Mouse (Mus musculus) testis, adult 2 months (tissue): ENCODE data around the gene Zfp637.

Experiments
- CTCF ChIP-seq: fragments of 200-500 bp; IDR thresholded peaks from 2 replicates; pipeline ENCODE4 v1.5.1; 2012; ENCODE audit warnings: low read depth, mild to moderate bottlenecking, inconsistent platforms, low read length, moderate library complexity; ENCODE audit not compliant: control insufficient read depth, insufficient read depth, insufficient replicate concordance
- POLR2A ChIP-seq: fragments of 200-500 bp; IDR thresholded peaks from 2 replicates; pipeline ENCODE4 v1.6.1; 2012; ENCODE audit warnings: low read depth, mild to moderate bottlenecking, inconsistent platforms, low read length, moderate library complexity; ENCODE audit not compliant: control insufficient read depth

DNA sequence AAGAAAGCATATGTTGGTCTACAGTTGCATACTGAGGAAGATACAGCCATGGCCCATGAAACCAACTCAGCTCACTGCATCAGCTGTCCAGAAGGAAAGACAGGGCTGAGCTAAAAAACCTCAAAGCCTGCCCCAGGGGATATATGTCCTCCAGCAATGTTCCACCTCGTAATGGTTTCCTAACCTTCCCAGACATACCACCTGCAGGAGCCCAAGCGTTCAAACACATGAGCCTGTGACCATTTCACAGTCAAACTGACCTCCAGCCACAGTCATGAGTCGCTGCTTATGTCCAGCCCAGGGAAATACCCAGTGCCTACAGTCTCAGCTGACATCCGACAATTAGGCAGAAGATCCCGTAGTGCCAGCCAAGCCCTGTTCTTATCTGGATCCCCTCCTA is 7.6 kb downstream of the Zfp637 start:
- TF ChIP-seq CTCF: no peak
- no peak for TF ChIP-seq POLR2A
